Comparison of ENCODE assay signal across 8 mouse cellular contexts in genomic region chr2:32404663-32405062, GRCm38 (mm10). TPM values are rescaled to one million over a fixed set of nuclear protein-coding genes. Genes with fewer than 3 reads are reported as not detected.
A peak's percentile ranks its signal among the peaks of the same experiment; 100 is the strongest.
DNase-seq lines count a peak whose midpoint lies in the region; ATAC-seq and TF ChIP-seq lines count a peak whose summit lies in the region.

No protein-coding gene starts in this region.

- H3K27ac ChIP-seq in forebrain, embryonic 10.5 days: no peak overlapping the region
- H3K27ac ChIP-seq in layer of hippocampus, adult 2 months: no peak overlapping the region

- peaks cover 6% of the 10 kb centered on the region; the same call in 1 of the 2 replicates for H3K27me3 ChIP-seq in G1E (ENCODE audit: insufficient read depth, low read length)
- no peaks in the 10 kb centered on the region for H3K27me3 ChIP-seq in forebrain, embryonic 10.5 days (ENCODE audit: poor library complexity, severe bottlenecking)

- intact Hi-C loops in heart, postnatal 10 days (cut with DNase I): loop anchor here (1.0 kb wide), 2 partner anchors 83 to 162 kb away; no protein-coding TSS in a partner anchor

- 16% methylated on average over 2 of the region's 2 CpGs for WGBS in forebrain, embryonic 10.5 days

- H3K4me1 ChIP-seq in G1E (ENCODE audit: insufficient read depth, low read depth, low read length): peaks cover 10% of the 10 kb centered on the region; the same call in 1 of the 2 replicates
- peaks cover 11% of the 10 kb centered on the region for H3K4me1 ChIP-seq in forebrain, embryonic 10.5 days

- H3K9me3 ChIP-seq in G1E (replicated peaks): peaks cover 16% of the 10 kb centered on the region
- H3K9me3 ChIP-seq in forebrain, embryonic 10.5 days: no peaks in the 10 kb centered on the region

- TF ChIP-seq CTCF in G1E (IDR thresholded peaks at IDR 0.05; ENCODE audit: low read depth, low read length): peak; percentile 99
- peak; percentile 100; the same call in 1 of the 2 replicates for TF ChIP-seq CTCF in layer of hippocampus, adult 2 months (conservative IDR thresholded peaks at IDR 0.05)

- H3K4me3 ChIP-seq in G1E (ENCODE audit: low read depth, low read length): no peak overlapping the region
- H3K4me3 ChIP-seq in forebrain, embryonic 10.5 days: no peak overlapping the region
- H3K4me3 ChIP-seq in layer of hippocampus, adult 2 months: no peak overlapping the region

- H3K36me3 ChIP-seq in G1E (replicated peaks): peaks cover 49% of the 10 kb centered on the region
- H3K36me3 ChIP-seq in forebrain, embryonic 10.5 days (replicated peaks): peaks cover 33% of the 10 kb centered on the region

- ATAC-seq in G1E (ENCODE audit: extremely low read depth, insufficient number of reproducible peaks, low FRiP score, poor library complexity, severe bottlenecking): no peak

- DNase-seq in G1E (ENCODE audit: low spot score): peak; percentile 59
- DNase-seq in c-Kit-positive CD71-negative TER-119-negative erythroid progenitor cells, embryonic 14.5 days (ENCODE audit: low read depth): peak; percentile 100
- peak; percentile 92 for DNase-seq in forebrain, embryonic 10.5 days (ENCODE audit: extremely low spot score, low spot score)
- DNase-seq in heart, postnatal 10 days: peak; percentile 93 to 98
- peak; percentile 93 to 98 for DNase-seq in layer of hippocampus, adult 2 months (ENCODE audit: low spot score in 2 of 2)
- DNase-seq in lung, postnatal 10 days: peak; percentile 96
- peak; percentile 96 for DNase-seq in retina, adult 2 months (ENCODE audit: low read depth, low spot score)
- DNase-seq in thymus, postnatal 36 days: peak; percentile 86 to 92

RNA-seq across cellular contexts. Expression of gene Ptges2, which starts 9.0 kb away (rescaled TPM):
- 13.8 and 21.5 TPM in 2 replicates for total RNA-seq in G1E (2014; fragmentation: Nextera tagmentation)
- total RNA-seq in G1E (2017): 11.5 and 12.4 TPM in 2 replicates
- polyA plus RNA-seq in G1E (2012): 6.8 and 7.0 TPM in 2 replicates
- 23.8 and 26.4 TPM in 2 replicates for polyA plus RNA-seq in forebrain, embryonic 10.5 days (2016; fragmentation: Nextera tagmentation; extraction: Ambion mirVana)
- 10 to 100 TPM; 63.4 to 70.0 TPM for total RNA-seq in heart, postnatal 10 days (2021)
- 10 to 100 TPM; 33.8 to 35.5 TPM for total RNA-seq in layer of hippocampus, adult 2 months (2021)

RNA-seq across cellular contexts. Expression of gene Lcn2, which starts 16.6 kb away (rescaled TPM):
- not detected in 2 replicates for total RNA-seq in G1E (2014; fragmentation: Nextera tagmentation)
- total RNA-seq in G1E (2017): not detected in 2 replicates
- 0.05 TPM in 1 of 2 replicates, not detected in the other for polyA plus RNA-seq in G1E (2012)
- polyA plus RNA-seq in forebrain, embryonic 10.5 days (2016; fragmentation: Nextera tagmentation; extraction: Ambion mirVana): not detected in 2 replicates
- 1 to 10 TPM; 4.2 to 7.1 TPM for total RNA-seq in heart, postnatal 10 days (2021)
- total RNA-seq in layer of hippocampus, adult 2 months (2021): under 1 TPM in 1 of 2 experiments, not detected in 1; 0.69 TPM

RNA-seq across cellular contexts. Expression of gene 1110008P14Rik, which starts 22.9 kb away (rescaled TPM):
- total RNA-seq in G1E (2014; fragmentation: Nextera tagmentation) (61.4 and 63.6 TPM in 2 replicates), G1E (2017) (26.5 and 33.0 TPM in 2 replicates)
- 61.9 and 82.0 TPM in 2 replicates for polyA plus RNA-seq in G1E (2012)
- 36.3 and 37.5 TPM in 2 replicates for polyA plus RNA-seq in forebrain, embryonic 10.5 days (2016; fragmentation: Nextera tagmentation; extraction: Ambion mirVana)
- total RNA-seq in heart, postnatal 10 days (2021): 10 to 100 TPM; 52.7 to 57.4 TPM
- total RNA-seq in layer of hippocampus, adult 2 months (2021): 100 to 1,000 TPM; 160 to 170 TPM

RNA-seq across cellular contexts. Expression of gene Naif1, which starts 45.6 kb away (rescaled TPM):
- total RNA-seq in G1E (2014; fragmentation: Nextera tagmentation) (3.9 and 4.2 TPM in 2 replicates), G1E (2017) (3.8 and 4.0 TPM in 2 replicates)
- polyA plus RNA-seq in G1E (2012): 6.9 and 8.1 TPM in 2 replicates
- polyA plus RNA-seq in forebrain, embryonic 10.5 days (2016; fragmentation: Nextera tagmentation; extraction: Ambion mirVana): 6.6 and 6.7 TPM in 2 replicates
- total RNA-seq in heart, postnatal 10 days (2021): 1 to 10 TPM; 3.2 to 4.4 TPM
- 1 to 10 TPM; 4.3 to 4.5 TPM for total RNA-seq in layer of hippocampus, adult 2 months (2021)

RNA-seq across cellular contexts. Expression of gene Slc25a25, which starts 46.6 kb away (rescaled TPM):
- 5.1 and 25.4 TPM in 2 replicates for total RNA-seq in G1E (2014; fragmentation: Nextera tagmentation)
- total RNA-seq in G1E (2017): 6.8 and 8.0 TPM in 2 replicates
- polyA plus RNA-seq in G1E (2012): 6.5 and 6.9 TPM in 2 replicates
- polyA plus RNA-seq in forebrain, embryonic 10.5 days (2016; fragmentation: Nextera tagmentation; extraction: Ambion mirVana): 25.0 and 26.3 TPM in 2 replicates
- total RNA-seq in heart, postnatal 10 days (2021): 10 to 100 TPM; 10.1 to 13.5 TPM
- total RNA-seq in layer of hippocampus, adult 2 months (2021): 10 to 100 TPM; 54.5 to 57.6 TPM
